Mouse (Mus musculus): Measurements from ENCODE around the gene Vnn3. TPM values are rescaled to one million over a fixed set of nuclear protein-coding genes. Genes with fewer than 3 reads are reported as not detected.
A peak's percentile ranks its signal among the peaks of the same experiment; 100 is the strongest.

Vnn3 gene
- polyA plus RNA-seq, 1 experiment from 2014 or later = not detected

DNA sequence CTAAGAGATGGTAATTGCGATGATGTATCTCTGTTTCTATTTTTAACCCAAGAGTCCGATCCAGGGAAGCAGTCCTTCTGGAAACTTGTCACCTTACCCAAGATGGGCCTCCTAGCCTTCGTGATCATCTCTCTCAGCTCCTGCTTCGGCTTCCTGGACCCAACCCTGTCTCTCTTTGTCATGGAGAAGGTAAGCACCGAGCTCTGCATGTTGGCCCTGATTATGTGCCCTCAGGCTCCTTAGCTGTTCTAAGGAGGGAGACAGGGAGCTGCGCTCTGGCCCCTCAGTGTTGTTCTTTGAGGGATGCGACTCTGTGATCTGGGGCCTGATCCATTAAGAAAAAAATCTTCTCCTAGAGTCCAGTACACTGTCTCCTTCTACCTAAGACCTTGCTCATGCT lies 35.0 kb upstream of the Vnn3 start:
- no peak for ATAC-seq (ENCODE audit: low FRiP score, low TSS enrichment)
- Histone ChIP-seq H3K9me3 (ENCODE audit: control insufficient read depth, low read length) (no peaks in the 10 kb centered on the region), H3K27ac (ENCODE audit: low read depth, low read length) (no peak overlapping the region), H3K4me2 (replicated peaks; ENCODE audit: low read depth, low read length) (no peak overlapping the region), H3K36me3 (ENCODE audit: control insufficient read depth, insufficient read depth, low read length) (peaks cover 10% of the 10 kb centered on the region; the same call in 1 of the 2 replicates), H3K4me1 (ENCODE audit: control insufficient read depth, insufficient read depth, low read length) (no peaks in the 10 kb centered on the region), H3K9ac (ENCODE audit: low read depth, low read length) (no peak overlapping the region), H3K27me3 (ENCODE audit: control insufficient read depth, insufficient read depth, low read length) (no peaks in the 10 kb centered on the region), H3K4me3 (ENCODE audit: low read length) (no peak overlapping the region)
- WGBS = 85% methylated on average over 7 of the region's 7 CpGs

DNA sequence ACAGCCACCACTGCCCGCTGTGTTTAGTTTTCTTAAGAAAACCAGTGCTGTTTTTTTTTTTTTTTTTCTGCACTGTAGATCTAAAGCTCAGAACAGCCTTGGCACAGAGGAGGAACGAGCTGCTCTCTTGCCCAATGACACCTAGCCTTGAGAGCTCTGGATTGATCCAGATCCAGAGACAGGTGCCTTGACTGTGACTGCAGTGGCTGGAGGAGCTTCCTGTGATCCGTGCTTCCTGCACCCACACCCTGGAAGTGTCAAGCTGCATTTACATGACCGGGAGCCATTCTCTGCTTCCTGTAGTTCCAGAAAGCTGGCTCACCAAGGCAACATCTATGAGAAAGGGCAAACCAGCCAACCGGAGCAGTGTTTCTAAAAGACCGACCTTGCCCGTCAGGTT lies 24.7 kb upstream of the Vnn3 start:
- H3K9ac ChIP-seq (ENCODE audit: low read depth, low read length) = no peak overlapping the region
- H3K9me3 ChIP-seq (ENCODE audit: control insufficient read depth, low read length) = no peaks in the 10 kb centered on the region
- H3K4me3 ChIP-seq (ENCODE audit: low read length) = no peak overlapping the region
- H3K27me3 ChIP-seq (ENCODE audit: control insufficient read depth, insufficient read depth, low read length) = no peaks in the 10 kb centered on the region
- H3K4me1 ChIP-seq (ENCODE audit: control insufficient read depth, insufficient read depth, low read length) = no peaks in the 10 kb centered on the region
- no peak overlapping the region for H3K27ac ChIP-seq (ENCODE audit: low read depth, low read length)
- ATAC-seq (ENCODE audit: low FRiP score, low TSS enrichment) = no peak; the same call in 1 of the 2 replicates
- no peak overlapping the region for H3K4me2 ChIP-seq (replicated peaks; ENCODE audit: low read depth, low read length)
- peaks cover 20% of the 10 kb centered on the region; the same call in 1 of the 2 replicates for H3K36me3 ChIP-seq (ENCODE audit: control insufficient read depth, insufficient read depth, low read length)
- WGBS = 51% methylated on average over 7 of the region's 7 CpGs

DNA sequence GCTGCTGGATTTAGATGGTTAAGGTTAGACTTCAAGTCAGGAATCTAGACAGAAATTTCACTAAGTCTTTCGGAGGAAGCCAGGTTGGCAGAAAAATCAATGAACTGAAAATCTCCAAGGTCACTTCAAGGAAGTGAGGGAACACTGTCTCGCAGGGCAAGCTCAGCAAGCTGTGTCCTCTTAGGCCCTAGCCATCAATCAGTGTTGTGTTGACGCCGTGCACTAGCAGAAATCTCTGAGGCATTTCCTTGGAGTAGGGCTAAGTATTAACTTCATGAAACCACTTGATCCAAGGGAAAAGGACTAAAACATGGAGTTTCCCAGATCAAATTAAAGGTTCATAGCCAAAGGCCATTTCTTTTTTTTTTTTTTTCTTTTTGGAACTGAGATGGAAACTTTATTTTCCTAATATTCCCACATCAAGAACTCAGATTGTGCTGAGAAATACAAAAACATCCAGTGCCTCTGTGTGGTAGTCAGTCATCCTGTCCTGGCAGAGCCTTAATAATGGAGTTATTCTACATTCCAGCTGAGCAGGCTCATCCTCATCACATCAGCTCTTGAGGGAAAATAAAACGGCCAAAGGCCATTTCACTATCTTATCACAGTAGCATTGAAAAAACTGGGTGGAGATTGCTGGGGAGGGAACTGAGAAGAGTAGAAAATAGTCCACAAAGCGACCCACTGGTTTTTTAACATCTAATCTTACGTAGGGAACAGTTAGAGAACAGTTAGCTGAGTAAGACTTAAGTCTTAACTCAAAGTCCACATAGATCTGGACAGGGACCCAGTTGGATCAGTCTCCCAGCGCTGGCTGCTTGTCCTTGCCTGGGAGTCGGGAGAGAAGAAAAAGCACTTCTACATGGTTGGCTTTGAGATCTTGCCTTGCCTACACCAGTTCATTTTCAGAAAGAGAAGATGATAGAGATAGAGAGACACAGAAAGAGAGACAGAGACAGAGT lies 15.0 kb upstream of the Vnn3 start:
- Histone ChIP-seq H3K4me3 (ENCODE audit: low read length) (no peak overlapping the region), H3K9me3 (ENCODE audit: control insufficient read depth, low read length) (no peaks in the 10 kb centered on the region), H3K27ac (ENCODE audit: low read depth, low read length) (0 out of 2 replicates have a peak overlapping the region, but pooled peaks have one; percentile 24), H3K9ac (ENCODE audit: low read depth, low read length) (no peak overlapping the region), H3K4me2 (replicated peaks; ENCODE audit: low read depth, low read length) (no peak overlapping the region), H3K4me1 (ENCODE audit: control insufficient read depth, insufficient read depth, low read length) (no peaks in the 10 kb centered on the region), H3K36me3 (ENCODE audit: control insufficient read depth, insufficient read depth, low read length) (no peaks in the 10 kb centered on the region), H3K27me3 (ENCODE audit: control insufficient read depth, insufficient read depth, low read length) (no peaks in the 10 kb centered on the region)
- ATAC-seq (ENCODE audit: low FRiP score, low TSS enrichment) = no peak
- 59% methylated on average over 9 of the region's 9 CpGs for WGBS

DNA sequence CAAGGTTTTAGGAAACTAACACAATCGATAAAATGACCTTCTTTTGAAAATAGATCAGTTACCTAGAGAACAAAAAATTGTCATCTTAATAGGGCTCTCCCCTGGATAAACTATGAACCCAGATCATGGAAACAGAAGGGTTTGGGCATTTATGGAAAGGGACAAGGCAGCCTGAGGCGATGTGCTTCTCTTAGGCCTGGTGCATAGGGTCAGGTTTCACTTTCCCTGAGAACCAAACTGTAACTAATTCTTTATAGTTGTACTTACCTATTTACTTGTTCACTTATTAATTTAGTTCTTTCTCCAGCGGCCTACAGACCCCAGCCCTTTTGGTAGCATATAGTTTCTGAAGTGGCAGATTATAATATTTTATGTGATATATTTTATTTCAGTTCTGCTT lies 14.1 kb upstream of the Vnn3 start:
- Histone ChIP-seq H3K27me3 (ENCODE audit: control insufficient read depth, insufficient read depth, low read length) (no peaks in the 10 kb centered on the region), H3K4me3 (ENCODE audit: low read length) (no peak overlapping the region), H3K27ac (ENCODE audit: low read depth, low read length) (no peak overlapping the region), H3K4me1 (ENCODE audit: control insufficient read depth, insufficient read depth, low read length) (no peaks in the 10 kb centered on the region), H3K4me2 (replicated peaks; ENCODE audit: low read depth, low read length) (no peak overlapping the region), H3K9ac (ENCODE audit: low read depth, low read length) (no peak overlapping the region), H3K36me3 (ENCODE audit: control insufficient read depth, insufficient read depth, low read length) (no peaks in the 10 kb centered on the region), H3K9me3 (ENCODE audit: control insufficient read depth, low read length) (no peaks in the 10 kb centered on the region)
- ATAC-seq (ENCODE audit: low FRiP score, low TSS enrichment) = peak; percentile 28; the same call in 1 of the 2 replicates
- 64% methylated on average over 3 of the region's 3 CpGs for whole genome bisulfite sequencing

DNA sequence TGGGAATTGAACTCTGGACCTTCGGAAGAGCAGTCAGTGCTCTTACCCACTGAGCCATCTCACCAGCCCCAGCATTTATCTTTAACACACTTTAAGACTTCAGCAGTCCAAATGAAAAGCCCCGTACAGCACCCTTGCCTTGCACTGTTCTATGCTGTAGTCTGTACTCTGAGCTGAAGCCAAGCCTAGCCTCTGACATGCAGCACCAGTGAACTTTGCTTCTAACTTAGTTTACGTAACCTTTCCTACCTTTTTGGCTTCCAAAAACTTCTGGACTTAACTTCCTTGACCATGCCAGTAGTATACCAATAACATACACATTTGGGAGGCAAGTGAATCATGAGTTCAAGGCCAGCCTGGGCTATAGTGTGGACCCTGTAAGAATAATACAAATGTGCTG lies 12.4 kb upstream of the Vnn3 start:
- Histone ChIP-seq H3K4me3 (ENCODE audit: low read length) (no peak overlapping the region), H3K27me3 (ENCODE audit: control insufficient read depth, insufficient read depth, low read length) (no peaks in the 10 kb centered on the region), H3K9me3 (ENCODE audit: control insufficient read depth, low read length) (no peaks in the 10 kb centered on the region), H3K4me1 (ENCODE audit: control insufficient read depth, insufficient read depth, low read length) (no peaks in the 10 kb centered on the region), H3K9ac (ENCODE audit: low read depth, low read length) (no peak overlapping the region), H3K4me2 (replicated peaks; ENCODE audit: low read depth, low read length) (no peak overlapping the region), H3K36me3 (ENCODE audit: control insufficient read depth, insufficient read depth, low read length) (no peaks in the 10 kb centered on the region), H3K27ac (ENCODE audit: low read depth, low read length) (no peak overlapping the region)
- 91% methylated on average over 3 of the region's 3 CpGs for WGBS
- no peak for ATAC-seq (ENCODE audit: low FRiP score, low TSS enrichment)

DNA sequence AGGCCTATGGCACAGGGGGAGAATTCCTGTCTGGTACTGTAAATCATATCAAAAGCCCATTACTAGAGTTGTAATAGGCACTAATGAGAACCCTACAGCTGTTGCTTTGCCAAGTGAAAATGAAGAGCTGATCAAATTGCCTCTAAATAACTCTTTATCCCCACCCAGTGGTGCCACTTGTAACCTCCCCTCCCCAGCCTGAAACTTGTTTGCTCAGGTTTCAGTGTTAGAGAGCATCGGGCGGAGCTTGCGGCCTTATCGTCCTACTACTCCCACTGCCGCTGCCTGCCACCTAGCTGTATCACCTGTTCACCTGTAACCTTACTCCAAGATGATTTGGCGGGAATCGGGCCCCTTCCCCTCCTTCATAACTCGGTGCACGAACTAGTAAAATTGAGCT lies 11.9 kb upstream of the Vnn3 start:
- no peak overlapping the region for H3K27ac ChIP-seq (ENCODE audit: low read depth, low read length)
- no peak for ATAC-seq (ENCODE audit: low FRiP score, low TSS enrichment)
- no peak overlapping the region for H3K4me2 ChIP-seq (replicated peaks; ENCODE audit: low read depth, low read length)
- WGBS = 31% methylated on average over 9 of the region's 9 CpGs
- H3K9me3 ChIP-seq (ENCODE audit: control insufficient read depth, low read length) = no peaks in the 10 kb centered on the region
- no peaks in the 10 kb centered on the region for H3K4me1 ChIP-seq (ENCODE audit: control insufficient read depth, insufficient read depth, low read length)
- no peaks in the 10 kb centered on the region for H3K27me3 ChIP-seq (ENCODE audit: control insufficient read depth, insufficient read depth, low read length)
- H3K4me3 ChIP-seq (ENCODE audit: low read length) = no peak overlapping the region
- H3K36me3 ChIP-seq (ENCODE audit: control insufficient read depth, insufficient read depth, low read length) = no peaks in the 10 kb centered on the region
- H3K9ac ChIP-seq (ENCODE audit: low read depth, low read length) = no peak overlapping the region

DNA sequence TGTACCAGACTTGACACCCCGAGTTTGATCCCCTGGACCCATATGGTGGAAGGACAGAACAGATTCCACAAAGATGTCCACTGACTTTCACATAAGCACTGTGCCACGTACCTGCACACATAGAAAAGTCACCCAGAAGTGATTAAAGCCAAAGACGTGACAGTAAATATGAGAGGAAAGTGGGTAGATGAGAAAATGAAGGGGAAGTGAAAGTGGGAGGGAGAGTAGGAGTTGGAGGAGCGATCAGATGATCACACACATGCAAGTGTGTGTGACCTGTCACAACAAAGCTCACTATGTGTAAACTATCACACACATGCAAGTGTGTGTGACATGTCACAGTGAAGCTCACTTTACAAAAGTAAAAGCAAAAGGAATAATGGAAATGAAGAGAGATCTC lies 10.8 kb upstream of the Vnn3 start:
- no peak for ATAC-seq (ENCODE audit: low FRiP score, low TSS enrichment)
- H3K27ac ChIP-seq (ENCODE audit: low read depth, low read length) = no peak overlapping the region

DNA sequence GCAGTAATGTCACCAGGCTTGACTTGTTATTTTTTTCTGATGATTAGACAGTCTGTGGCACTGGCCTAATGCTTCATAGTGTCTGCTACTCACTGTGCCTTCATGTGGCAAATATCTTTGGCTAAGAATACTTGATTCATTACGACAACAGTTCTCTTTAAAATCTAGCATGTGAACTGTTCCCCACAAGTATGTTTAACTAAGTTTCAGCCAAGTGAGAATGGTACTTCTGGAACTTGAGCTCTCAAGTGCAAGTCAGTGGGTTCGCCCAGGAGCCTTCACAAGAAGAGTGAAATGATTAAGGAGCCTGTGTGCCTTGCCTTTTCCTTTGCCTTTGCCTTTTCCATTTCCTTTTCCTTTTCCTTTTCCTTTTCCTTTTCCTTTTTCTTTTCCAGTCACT lies 834 bp downstream of the Vnn3 start:
- 87% methylated on average over 2 of the region's 2 CpGs for WGBS
- no peaks in the 10 kb centered on the region for H3K36me3 ChIP-seq (ENCODE audit: control insufficient read depth, insufficient read depth, low read length)

More for the DNA sequence above, 10.8 kb upstream of the Vnn3 start:
- 80% methylated on average over 4 of the region's 4 CpGs for WGBS
- no peaks in the 10 kb centered on the region for H3K4me1 ChIP-seq (ENCODE audit: control insufficient read depth, insufficient read depth, low read length)
- H3K27me3 ChIP-seq (ENCODE audit: control insufficient read depth, insufficient read depth, low read length) = no peaks in the 10 kb centered on the region
- no peaks in the 10 kb centered on the region for H3K9me3 ChIP-seq (ENCODE audit: control insufficient read depth, low read length)
- H3K36me3 ChIP-seq (ENCODE audit: control insufficient read depth, insufficient read depth, low read length) = no peaks in the 10 kb centered on the region
- no peak overlapping the region for H3K9ac ChIP-seq (ENCODE audit: low read depth, low read length)
- H3K4me3 ChIP-seq (ENCODE audit: low read length) = no peak overlapping the region
- H3K4me2 ChIP-seq (replicated peaks; ENCODE audit: low read depth, low read length) = no peak overlapping the region

More for the DNA sequence above, 834 bp downstream of the Vnn3 start:
- H3K27me3 ChIP-seq (ENCODE audit: control insufficient read depth, insufficient read depth, low read length) = no peaks in the 10 kb centered on the region
- no peak overlapping the region for H3K27ac ChIP-seq (ENCODE audit: low read depth, low read length)
- H3K4me1 ChIP-seq (ENCODE audit: control insufficient read depth, insufficient read depth, low read length) = no peaks in the 10 kb centered on the region
- H3K9me3 ChIP-seq (ENCODE audit: control insufficient read depth, low read length) = no peaks in the 10 kb centered on the region
- no peak for ATAC-seq (ENCODE audit: low FRiP score, low TSS enrichment)
- no peak overlapping the region for H3K4me2 ChIP-seq (replicated peaks; ENCODE audit: low read depth, low read length)
- no peak overlapping the region for H3K9ac ChIP-seq (ENCODE audit: low read depth, low read length)
- H3K4me3 ChIP-seq (ENCODE audit: low read length) = no peak overlapping the region
